Mouse (Mus musculus) ES-CJ7 (cell line): ENCODE data around the gene Prtg.

ENCODE experiments used
- DNase-seq: peaks from one replicate; pipeline ENCODE4 v3.0.0; 2011; ENCODE audit warnings: low read depth, low spot score

Gene Prtg

GRCm38 (mm10) chr9:72861235-72861634 lies 54.6 kb downstream of the Prtg start:
- DNase-seq = no peak

- DNase-seq = no peak
Observed at GRCm38 (mm10) chr9:72862186-72862585, 55.5 kb downstream of the Prtg start.

- DNase-seq = no peak
Observed at GRCm38 (mm10) chr9:72862955-72863354, 56.3 kb downstream of the Prtg start.

- DNase-seq = no peak
Observed at GRCm38 (mm10) chr9:72863773-72864172, 57.1 kb downstream of the Prtg start.

- DNase-seq = no peak
Observed at GRCm38 (mm10) chr9:72867434-72867833, 60.8 kb downstream of the Prtg start.

- no peak for DNase-seq
Observed at GRCm38 (mm10) chr9:72868774-72869173, 62.1 kb downstream of the Prtg start.

- DNase-seq = peak; percentile 74
Observed at GRCm38 (mm10) chr9:72871506-72872297, 65.0 kb downstream of the Prtg start.

GRCm38 (mm10) chr9:72872298-72873130 lies 65.8 kb downstream of the Prtg start:
- no peak for DNase-seq

- peak; percentile 57 for DNase-seq
Observed at GRCm38 (mm10) chr9:72875878-72876277, 69.2 kb downstream of the Prtg start.

- DNase-seq = no peak
Observed at GRCm38 (mm10) chr9:72877905-72878304, 71.2 kb downstream of the Prtg start.

GRCm38 (mm10) chr9:72878656-72879055 lies 72.0 kb downstream of the Prtg start:
- DNase-seq = no peak

- DNase-seq = no peak
Observed at GRCm38 (mm10) chr9:72879601-72880000, 72.9 kb downstream of the Prtg start.

GRCm38 (mm10) chr9:72880225-72880960 lies 73.7 kb downstream of the Prtg start:
- no peak for DNase-seq

- no peak for DNase-seq
Observed at GRCm38 (mm10) chr9:72881026-72881768, 74.5 kb downstream of the Prtg start.

GRCm38 (mm10) chr9:72883940-72884339 lies 77.3 kb downstream of the Prtg start:
- DNase-seq = peak; percentile 77

GRCm38 (mm10) chr9:72889777-72890176 lies 83.1 kb downstream of the Prtg start:
- DNase-seq = no peak

GRCm38 (mm10) chr9:72890499-72891085 lies 83.9 kb downstream of the Prtg start:
- no peak for DNase-seq

GRCm38 (mm10) chr9:72892761-72893160 lies 86.1 kb downstream of the Prtg start:
- DNase-seq = no peak

GRCm38 (mm10) chr9:72894796-72895352 lies 88.2 kb downstream of the Prtg start:
- DNase-seq = peak; percentile 62

GRCm38 (mm10) chr9:72902057-72902456 lies 95.4 kb downstream of the Prtg start:
- no peak for DNase-seq

GRCm38 (mm10) chr9:72902611-72903010 lies 95.9 kb downstream of the Prtg start:
- DNase-seq = no peak
